Mouse (Mus musculus) lung, postnatal 0 days (tissue): ENCODE data around the gene Sipa1l1.

Experiments
- CTCF ChIP-seq: IDR thresholded peaks from 2 replicates; pipeline ENCODE4 v1.5.1; 2016; ENCODE audit warnings: antibody characterized with exemption, mild to moderate bottlenecking
- EP300 ChIP-seq: IDR thresholded peaks from 2 replicates; pipeline ENCODE4 v1.6.1; 2016; ENCODE audit warnings: antibody characterized with exemption, mild to moderate bottlenecking, control low read depth

GRCm38 (mm10) chr12:82339221-82339861, 170.2 kb downstream of the Sipa1l1 start:
- no peak for TF ChIP-seq CTCF
- TF ChIP-seq EP300: no peak
